Mouse (Mus musculus) thymus, postnatal 14 days (tissue): ENCODE data around the gene Map3k14.
"Not testable (repeated sequence)": the region's sequence is repeated elsewhere in the genome, so short reads cannot be mapped to it uniquely, and the experiment has no call there.

Experiments used
- DNase-seq: peaks from one replicate; pipeline ENCODE4 v3.0.0; 2021

Gene Map3k14

GRCm38 (mm10) chr11:103267346-103268219 is at the start of gene Map3k14:
TSS of gene Map3k14 (minus strand) at chr11:103267472.
- DNase-seq = peak; percentile 100

DNA sequence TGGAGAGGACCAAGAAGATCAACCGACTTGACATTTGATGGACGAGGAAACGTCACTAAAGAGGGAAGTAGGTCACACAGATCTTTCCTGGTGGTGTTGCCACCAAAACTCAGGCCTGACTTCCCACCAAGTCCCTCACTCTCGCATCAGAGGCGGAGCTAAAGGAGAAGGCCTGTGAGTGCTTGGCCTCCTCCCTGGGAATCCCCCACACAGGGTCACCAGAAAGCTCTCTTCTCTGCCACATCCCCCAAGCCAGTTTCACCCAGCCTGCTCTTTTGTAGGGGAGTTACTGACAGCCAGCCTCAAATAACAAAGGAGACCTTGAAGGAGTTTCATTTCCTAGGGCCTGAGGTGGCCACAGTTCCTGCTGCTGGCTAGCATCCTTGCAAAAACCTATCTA is 48.1 kb upstream of the Map3k14 start:
- no peak for DNase-seq

DNA sequence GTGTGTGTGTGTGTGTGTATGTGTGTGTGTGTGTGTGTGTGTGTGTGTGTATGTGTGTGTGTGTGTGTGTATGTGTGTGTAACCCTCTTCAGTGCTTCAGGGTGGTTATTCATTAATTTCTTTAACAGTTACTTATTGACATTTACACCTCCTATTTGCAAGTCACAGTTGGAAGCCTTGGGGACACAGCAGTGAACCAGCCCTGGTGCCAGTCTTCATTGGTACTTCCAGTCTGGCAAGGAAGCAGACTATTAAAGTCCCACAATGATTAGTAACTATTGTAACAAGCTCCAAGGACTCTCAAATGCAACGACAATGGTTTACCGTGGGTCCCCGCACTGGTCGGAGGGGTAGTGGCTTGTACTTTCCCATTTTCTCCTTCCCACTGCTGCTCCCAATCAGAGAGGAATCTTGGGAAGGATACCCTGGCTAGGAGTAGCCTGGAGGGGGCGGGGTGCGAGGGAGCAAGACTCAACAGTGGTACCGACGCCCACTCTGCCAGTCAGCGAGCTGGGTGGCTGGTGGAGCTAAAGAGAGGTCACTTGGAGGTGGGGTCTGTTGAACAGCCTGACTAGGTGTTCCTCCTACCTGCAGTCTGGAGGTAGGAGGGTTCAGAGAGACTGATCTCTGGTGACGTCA is 47.6 kb upstream of the Map3k14 start:
- DNase-seq = no peak

DNA sequence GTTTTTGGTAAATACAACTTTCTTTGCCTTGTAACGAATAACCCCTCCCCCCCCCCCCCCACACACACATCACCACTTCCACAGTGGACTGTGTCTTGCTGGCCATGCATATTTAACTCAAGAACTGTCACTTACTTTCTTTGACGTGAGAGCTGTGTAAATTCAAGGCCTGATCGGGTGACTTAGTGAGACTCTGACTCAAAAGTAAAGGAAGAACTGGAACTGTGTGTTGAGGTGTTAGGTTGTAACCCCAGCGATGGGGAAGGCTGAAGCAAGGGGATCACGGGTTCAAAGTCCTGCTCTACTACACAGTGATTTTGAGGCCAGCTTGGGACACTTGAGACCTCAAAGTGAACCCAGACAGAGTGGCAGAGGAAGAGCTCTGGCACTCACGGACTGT is 46.3 kb upstream of the Map3k14 start:
- DNase-seq = no peak

DNA sequence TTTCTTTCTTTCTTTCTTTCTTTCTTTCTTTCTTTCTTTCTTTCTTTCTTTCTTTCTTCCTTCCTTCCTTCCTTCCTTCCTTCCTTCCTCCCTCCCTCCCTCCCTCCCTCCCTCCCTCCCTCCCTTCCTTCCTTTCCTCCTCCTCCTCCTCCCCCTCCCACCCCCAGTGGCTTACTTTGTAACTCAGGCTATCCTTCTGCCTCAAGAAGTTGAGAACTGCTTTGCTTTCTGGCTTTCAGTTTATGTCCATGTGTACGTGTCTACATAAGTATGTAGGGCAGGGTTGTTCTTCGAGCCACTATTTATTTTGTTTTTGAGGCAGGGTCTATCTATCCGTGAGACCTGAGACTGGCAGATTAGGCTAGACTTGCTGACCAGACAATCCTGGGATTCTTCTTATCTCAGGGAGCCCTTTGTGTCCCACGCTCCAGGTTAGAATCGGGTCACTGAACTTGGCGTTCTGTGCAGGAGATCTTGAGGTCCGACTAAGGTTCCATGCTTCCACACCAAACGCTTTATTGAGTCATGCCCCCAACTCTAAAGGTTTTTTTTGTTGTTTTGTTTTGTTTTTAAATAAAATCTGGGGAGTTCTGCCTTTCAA is 45.5 kb upstream of the Map3k14 start:
- DNase-seq = no peak

- DNase-seq = peak; percentile 54
Measured at GRCm38 (mm10) chr11:103311960-103312611, 44.8 kb upstream of the Map3k14 start.

GRCm38 (mm10) chr11:103309956-103310574 is 42.8 kb upstream of the Map3k14 start:
- DNase-seq = no peak

DNA sequence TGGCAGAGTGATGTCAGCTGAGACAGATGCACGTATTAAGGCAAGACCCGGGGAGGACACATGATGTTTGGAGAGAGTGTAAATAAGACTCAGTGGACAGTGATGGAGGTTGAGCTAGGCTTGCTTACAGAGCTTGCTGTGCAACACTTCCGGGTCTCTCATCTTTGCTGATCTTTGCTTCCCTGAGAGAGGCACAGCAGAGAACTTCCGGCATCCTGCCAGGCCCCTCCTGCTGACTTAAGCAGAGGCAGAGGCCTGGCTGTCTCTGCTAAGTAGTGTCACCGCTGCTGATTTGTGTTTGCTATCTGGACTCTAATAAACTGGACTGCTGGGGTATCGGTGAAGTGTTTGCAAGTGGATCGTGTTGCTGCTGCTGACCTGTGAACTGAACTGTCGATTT is 40.6 kb upstream of the Map3k14 start:
- peak; percentile 38 for DNase-seq

DNA sequence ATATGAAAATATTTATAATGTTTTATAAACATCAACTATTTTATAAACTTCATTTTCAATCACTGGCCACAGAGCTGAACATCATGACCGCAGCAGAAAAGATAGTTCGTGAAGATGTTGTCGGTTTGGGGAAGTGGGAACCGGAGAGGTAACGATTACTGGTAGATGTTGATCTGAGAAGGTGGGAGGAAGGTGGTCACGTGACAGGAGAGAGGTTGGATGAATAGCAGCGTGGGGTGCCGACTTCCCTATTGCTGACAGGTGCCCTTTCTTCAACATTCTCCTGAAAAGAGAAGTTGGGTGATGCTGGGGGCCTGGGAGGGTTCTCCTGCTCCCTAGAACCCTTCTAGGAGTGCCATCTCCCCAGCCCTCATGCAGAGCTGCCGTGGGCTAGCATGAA is 37.3 kb upstream of the Map3k14 start:
- peak; percentile 25 for DNase-seq

DNA sequence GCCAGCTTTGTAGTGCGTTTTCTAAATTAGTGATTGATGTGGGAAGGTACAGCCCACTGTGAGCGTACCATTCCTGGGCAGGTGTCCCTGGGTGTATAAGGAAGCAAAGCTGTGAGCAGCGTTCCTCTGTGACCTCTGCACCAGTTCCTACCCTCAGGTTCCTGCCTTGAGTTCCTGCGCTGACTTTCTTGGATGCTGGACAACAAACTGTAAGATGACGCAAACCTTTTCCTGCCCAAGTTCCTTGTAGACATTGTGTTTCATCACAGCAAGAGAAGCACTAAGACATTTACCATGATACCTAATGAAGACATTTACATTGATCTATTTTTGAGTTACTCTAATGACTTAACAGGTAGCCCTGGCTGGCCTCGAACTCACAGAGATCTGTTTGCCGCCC is 27.5 kb upstream of the Map3k14 start:
- no peak for DNase-seq

- no peak for DNase-seq
Measured at GRCm38 (mm10) chr11:103294066-103294465, 26.8 kb upstream of the Map3k14 start.

DNA sequence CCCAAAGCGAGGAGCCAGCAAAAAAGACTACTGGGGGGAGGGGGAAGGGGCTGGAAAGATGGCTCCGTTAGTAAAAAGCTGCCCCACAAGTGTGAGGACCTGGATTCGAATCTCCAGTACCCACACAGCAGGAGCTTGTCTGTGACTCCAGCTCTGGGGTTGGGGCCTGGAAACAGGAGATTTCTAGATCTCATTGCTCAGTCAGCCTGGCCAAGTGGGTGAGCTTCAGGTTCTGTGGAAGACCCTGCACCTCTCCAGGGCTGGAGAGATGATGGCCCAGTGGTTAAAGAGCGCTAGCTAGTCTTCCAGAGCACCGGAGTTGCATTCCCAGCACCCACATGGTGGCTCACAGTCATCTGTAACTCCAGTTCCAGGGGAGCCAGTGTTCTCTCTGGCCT is 25.6 kb upstream of the Map3k14 start:
- DNase-seq = no peak

- no peak for DNase-seq
Measured at GRCm38 (mm10) chr11:103292152-103292889, 25.0 kb upstream of the Map3k14 start.

- DNase-seq = not testable (repeated sequence)
Measured at GRCm38 (mm10) chr11:103290841-103291240, 23.6 kb upstream of the Map3k14 start.

- no peak for DNase-seq
Measured at GRCm38 (mm10) chr11:103288291-103288963, 21.2 kb upstream of the Map3k14 start.

DNA sequence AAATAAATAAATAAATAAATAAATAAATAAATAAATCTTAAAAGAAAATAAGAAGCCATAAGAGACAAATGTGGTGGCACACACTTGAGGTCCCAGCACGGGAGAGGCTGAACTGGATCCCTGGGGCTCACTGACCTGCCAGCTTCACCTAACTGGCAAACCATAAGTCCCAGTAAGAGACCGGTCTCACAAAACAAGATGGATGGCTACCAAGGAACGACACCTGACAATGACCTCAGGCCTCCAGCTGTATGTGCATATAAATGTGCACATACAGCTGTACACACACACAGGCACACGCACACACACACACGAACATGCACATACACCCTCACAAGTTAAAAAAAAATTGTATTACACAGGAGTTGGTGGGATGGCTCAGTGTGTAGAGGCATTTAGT is 19.6 kb upstream of the Map3k14 start:
- DNase-seq = no peak

GRCm38 (mm10) chr11:103285951-103286350 is 18.7 kb upstream of the Map3k14 start:
- no peak for DNase-seq

GRCm38 (mm10) chr11:103285276-103285675 is 18.0 kb upstream of the Map3k14 start:
- DNase-seq = no peak

DNA sequence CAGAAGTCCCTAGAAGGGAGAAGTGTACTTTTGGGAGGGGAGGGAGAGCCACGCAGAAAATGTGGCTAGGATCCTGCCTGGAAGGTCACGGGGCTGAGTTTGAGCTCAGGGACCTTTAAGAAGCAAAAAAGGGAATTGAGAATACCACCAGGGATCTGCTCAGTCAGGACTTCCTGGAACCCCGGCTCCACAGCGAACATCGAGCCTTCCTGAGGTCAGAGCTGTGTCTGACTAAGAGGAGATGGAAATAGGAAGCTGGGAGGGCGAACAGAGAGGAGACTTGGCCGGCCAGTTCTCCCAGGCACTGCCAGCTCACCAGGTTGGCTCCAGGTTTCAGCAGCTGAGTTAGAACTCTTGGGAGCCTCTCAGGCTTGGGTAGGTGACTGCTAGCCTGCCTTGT is 14.5 kb upstream of the Map3k14 start:
- no peak for DNase-seq

- DNase-seq = no peak
Measured at GRCm38 (mm10) chr11:103276450-103276849, 9.2 kb upstream of the Map3k14 start.

- no peak for DNase-seq
Measured at GRCm38 (mm10) chr11:103272888-103273287, 5.6 kb upstream of the Map3k14 start.

DNA sequence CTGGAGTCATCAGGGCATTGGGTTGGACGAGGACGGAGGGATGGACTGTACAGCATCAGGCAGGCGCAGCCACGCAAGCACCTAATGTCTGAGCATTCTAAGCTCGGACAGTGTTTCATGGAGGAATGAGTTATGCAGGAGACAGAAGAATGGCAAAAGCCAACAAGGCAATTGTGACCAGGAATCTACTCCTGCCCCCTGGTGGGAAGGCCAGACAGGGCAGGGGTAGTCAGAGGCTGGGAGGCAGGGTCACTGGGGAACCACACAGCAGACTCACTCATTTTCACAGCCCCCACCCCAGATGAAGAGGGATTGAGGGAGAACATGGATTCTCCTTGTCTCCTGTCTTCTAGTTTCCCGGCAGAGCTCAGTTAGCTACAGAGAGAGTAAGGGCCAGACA is 4.7 kb upstream of the Map3k14 start:
- DNase-seq = peak; percentile 81
